Mouse (Mus musculus): ENCODE results near the gene Grm8. TPM values are rescaled to one million over a fixed set of nuclear protein-coding genes. Genes with fewer than 3 reads are reported as not detected.

Grm8 gene
- total RNA-seq, 2 experiments from 2014 or later = 1.3 TPM; not detected in 1

DNA sequence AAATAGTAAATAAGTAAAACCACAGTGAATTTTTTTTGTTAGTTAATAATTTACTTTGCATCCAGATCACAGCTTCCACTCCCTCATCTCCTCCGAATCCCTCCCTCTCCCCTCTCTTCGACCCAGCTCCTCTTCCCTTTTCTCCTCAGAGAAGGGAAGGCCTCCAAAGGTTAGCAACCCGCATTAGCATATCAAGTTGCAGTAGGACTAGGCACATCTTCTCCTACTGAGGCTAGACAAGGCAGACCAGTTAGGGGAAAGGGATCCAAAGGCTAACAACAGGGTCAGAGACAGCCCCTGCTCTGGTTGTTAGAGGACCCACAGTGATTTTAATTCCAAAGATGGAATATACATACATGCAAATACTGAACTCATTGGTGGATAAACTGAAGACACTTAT lies 60.5 kb downstream of the Grm8 start:
- ATAC-seq (replicated peaks; ENCODE audit: low FRiP score, low TSS enrichment, poor library complexity, severe bottlenecking) = no peak

- no peak for ATAC-seq (replicated peaks; ENCODE audit: low FRiP score, low TSS enrichment, poor library complexity, severe bottlenecking)
Measured at GRCm38 (mm10) chr6:28051966-28052365, 83.0 kb downstream of the Grm8 start.

- no peak for ATAC-seq (replicated peaks; ENCODE audit: low FRiP score, low TSS enrichment, poor library complexity, severe bottlenecking)
Measured at GRCm38 (mm10) chr6:28042339-28042738, 92.6 kb downstream of the Grm8 start.

- ATAC-seq (replicated peaks; ENCODE audit: low FRiP score, low TSS enrichment, poor library complexity, severe bottlenecking) = no peak
Measured at GRCm38 (mm10) chr6:28040815-28041214, 94.2 kb downstream of the Grm8 start.

- no peak for ATAC-seq (replicated peaks; ENCODE audit: low FRiP score, low TSS enrichment, poor library complexity, severe bottlenecking)
Measured at GRCm38 (mm10) chr6:28032006-28032405, 103.0 kb downstream of the Grm8 start.

DNA sequence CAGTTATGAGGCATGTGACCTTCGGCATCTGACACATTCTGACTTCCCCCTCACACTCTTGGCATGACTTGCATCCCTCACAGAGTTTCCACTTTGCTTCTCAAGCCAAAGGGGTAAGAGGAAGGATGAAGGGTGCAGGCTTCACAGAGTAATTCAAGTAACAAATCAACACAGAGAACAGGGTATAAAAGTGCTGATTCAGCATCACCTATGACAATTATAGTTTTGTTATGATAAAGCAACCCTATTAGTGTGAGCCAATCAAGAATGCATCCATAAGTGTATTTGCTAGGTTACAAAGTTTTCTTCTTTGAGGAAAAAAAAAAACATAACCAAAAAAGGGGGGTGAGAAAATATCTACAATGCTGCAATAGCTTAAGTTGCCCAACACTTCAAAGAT lies 117.3 kb downstream of the Grm8 start:
- ATAC-seq (replicated peaks; ENCODE audit: low FRiP score, low TSS enrichment, poor library complexity, severe bottlenecking) = no peak

GRCm38 (mm10) chr6:28007001-28007400 lies 128.0 kb downstream of the Grm8 start:
- no peak for ATAC-seq (replicated peaks; ENCODE audit: low FRiP score, low TSS enrichment, poor library complexity, severe bottlenecking)

GRCm38 (mm10) chr6:27997250-27997649 lies 137.7 kb downstream of the Grm8 start:
- ATAC-seq (replicated peaks; ENCODE audit: low FRiP score, low TSS enrichment, poor library complexity, severe bottlenecking) = no peak

GRCm38 (mm10) chr6:27991241-27991640 lies 143.7 kb downstream of the Grm8 start:
- ATAC-seq (replicated peaks; ENCODE audit: low FRiP score, low TSS enrichment, poor library complexity, severe bottlenecking) = no peak

GRCm38 (mm10) chr6:27982598-27982997 lies 152.4 kb downstream of the Grm8 start:
- no peak for ATAC-seq (replicated peaks; ENCODE audit: low FRiP score, low TSS enrichment, poor library complexity, severe bottlenecking)

- no peak for ATAC-seq (replicated peaks; ENCODE audit: low FRiP score, low TSS enrichment, poor library complexity, severe bottlenecking)
Measured at GRCm38 (mm10) chr6:27982021-27982420, 153.0 kb downstream of the Grm8 start.

DNA sequence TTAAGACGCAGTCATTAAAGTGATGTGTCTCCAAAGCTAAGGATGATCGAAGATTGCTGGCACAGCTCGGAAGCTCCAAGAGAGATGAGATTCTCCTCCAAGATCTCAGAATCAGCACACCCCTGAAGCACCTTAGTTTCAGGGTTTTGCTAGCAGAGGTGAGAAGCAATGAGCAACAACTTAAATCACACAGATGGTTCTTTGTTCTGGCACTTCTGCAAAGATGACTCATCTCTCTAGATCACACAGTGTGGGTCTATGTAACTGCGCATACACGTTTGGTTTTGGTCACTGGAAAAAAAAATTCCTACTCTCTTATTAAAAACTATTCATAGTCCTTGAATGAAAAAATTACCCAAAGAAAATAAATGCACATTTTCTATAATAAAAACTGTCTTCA lies 157.6 kb downstream of the Grm8 start:
- no peak for ATAC-seq (replicated peaks; ENCODE audit: low FRiP score, low TSS enrichment, poor library complexity, severe bottlenecking)

- no peak for ATAC-seq (replicated peaks; ENCODE audit: low FRiP score, low TSS enrichment, poor library complexity, severe bottlenecking)
Measured at GRCm38 (mm10) chr6:27968859-27969258, 166.1 kb downstream of the Grm8 start.

- ATAC-seq (replicated peaks; ENCODE audit: low FRiP score, low TSS enrichment, poor library complexity, severe bottlenecking) = no peak
Measured at GRCm38 (mm10) chr6:27967037-27967436, 167.9 kb downstream of the Grm8 start.

- ATAC-seq (replicated peaks; ENCODE audit: low FRiP score, low TSS enrichment, poor library complexity, severe bottlenecking) = no peak
Measured at GRCm38 (mm10) chr6:27965237-27965636, 169.7 kb downstream of the Grm8 start.

DNA sequence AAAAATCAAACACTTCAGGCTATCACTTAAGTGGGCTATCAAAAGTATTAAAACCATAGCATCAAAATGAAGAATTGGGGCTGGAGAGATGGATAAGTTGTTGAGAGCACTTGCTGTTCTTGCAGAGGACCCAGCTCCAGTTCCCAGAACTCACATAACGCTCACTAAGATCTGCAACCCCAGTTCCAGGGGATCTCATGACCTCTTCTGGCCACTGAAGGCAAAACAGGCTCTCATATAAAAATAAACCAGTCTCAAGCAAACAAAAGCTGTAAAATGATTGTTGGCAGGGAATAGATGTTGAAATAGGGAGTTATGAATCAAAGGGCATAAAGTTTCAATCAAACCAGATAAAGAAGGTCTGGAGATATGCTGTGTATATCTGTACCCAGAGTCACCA lies 171.1 kb downstream of the Grm8 start:
- ATAC-seq (replicated peaks; ENCODE audit: low FRiP score, low TSS enrichment, poor library complexity, severe bottlenecking) = no peak

- ATAC-seq (replicated peaks; ENCODE audit: low FRiP score, low TSS enrichment, poor library complexity, severe bottlenecking) = no peak
Measured at GRCm38 (mm10) chr6:27956278-27956857, 178.6 kb downstream of the Grm8 start.

GRCm38 (mm10) chr6:27951433-27951832 lies 183.5 kb downstream of the Grm8 start:
- ATAC-seq (replicated peaks; ENCODE audit: low FRiP score, low TSS enrichment, poor library complexity, severe bottlenecking) = no peak

- ATAC-seq (replicated peaks; ENCODE audit: low FRiP score, low TSS enrichment, poor library complexity, severe bottlenecking) = no peak
Measured at GRCm38 (mm10) chr6:27928058-27928457, 206.9 kb downstream of the Grm8 start.

- ATAC-seq (replicated peaks; ENCODE audit: low FRiP score, low TSS enrichment, poor library complexity, severe bottlenecking) = no peak
Measured at GRCm38 (mm10) chr6:27913281-27913680, 221.7 kb downstream of the Grm8 start.

GRCm38 (mm10) chr6:27904358-27904757 lies 230.6 kb downstream of the Grm8 start:
- ATAC-seq (replicated peaks; ENCODE audit: low FRiP score, low TSS enrichment, poor library complexity, severe bottlenecking) = no peak

DNA sequence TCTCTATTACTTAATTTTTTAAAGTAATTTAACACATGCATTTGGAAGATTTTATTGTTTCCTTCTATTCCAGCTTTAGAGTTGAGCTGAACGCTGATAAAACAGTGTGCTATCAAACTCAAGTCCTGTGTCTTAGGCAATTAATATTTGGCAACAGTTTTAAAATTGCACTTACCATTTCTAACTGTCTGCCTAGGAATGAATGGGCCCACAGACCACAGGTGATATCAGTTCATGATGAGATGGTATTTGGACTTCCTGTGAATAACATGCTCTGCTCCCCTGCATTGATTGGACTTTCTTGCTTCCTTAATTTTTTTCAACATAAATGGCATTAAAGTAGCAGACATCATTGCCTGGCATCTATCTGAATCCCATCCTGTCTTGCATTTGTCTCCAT lies 232.8 kb downstream of the Grm8 start:
- ATAC-seq (replicated peaks; ENCODE audit: low FRiP score, low TSS enrichment, poor library complexity, severe bottlenecking) = no peak
